Mouse (Mus musculus): ENCODE measurements around the gene Gtf2i.

Gene Gtf2i

DNA sequence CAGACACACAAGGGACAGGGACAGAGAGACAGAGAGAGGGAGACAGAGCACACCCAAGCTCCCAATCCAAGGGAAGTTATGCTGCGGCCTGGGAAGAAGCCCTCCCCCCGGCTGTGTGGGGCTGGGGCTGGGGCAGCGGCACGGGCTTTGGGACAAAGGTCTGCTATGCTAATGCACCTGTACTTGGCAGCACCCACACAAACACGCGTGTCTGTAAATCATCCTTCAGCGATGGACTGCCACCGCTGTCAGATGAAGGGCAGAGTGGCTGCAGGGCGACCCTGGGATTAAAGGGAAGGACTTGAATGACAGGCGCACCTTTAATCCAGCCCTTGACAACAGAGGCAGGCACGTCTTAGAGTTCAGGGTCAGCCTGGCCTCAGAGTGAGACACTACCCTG lies 43.1 kb downstream of the Gtf2i start:
- CTCF ChIA-PET = interaction anchor here in 1 of 4 experiments (0.9 kb wide), 1 partner anchor 43 kb away, joined by 3 read pairs; no protein-coding TSS in a partner anchor
- POLR2A ChIA-PET = interaction anchor here in 3 of 4 experiments (0.6 to 1.6 kb wide), 6 partner anchors 9 to 96 kb away, joined by 3 to 5 read pairs (median 3); partner anchors contain the start of gene Gtf2i (in 1 of the 3)

DNA sequence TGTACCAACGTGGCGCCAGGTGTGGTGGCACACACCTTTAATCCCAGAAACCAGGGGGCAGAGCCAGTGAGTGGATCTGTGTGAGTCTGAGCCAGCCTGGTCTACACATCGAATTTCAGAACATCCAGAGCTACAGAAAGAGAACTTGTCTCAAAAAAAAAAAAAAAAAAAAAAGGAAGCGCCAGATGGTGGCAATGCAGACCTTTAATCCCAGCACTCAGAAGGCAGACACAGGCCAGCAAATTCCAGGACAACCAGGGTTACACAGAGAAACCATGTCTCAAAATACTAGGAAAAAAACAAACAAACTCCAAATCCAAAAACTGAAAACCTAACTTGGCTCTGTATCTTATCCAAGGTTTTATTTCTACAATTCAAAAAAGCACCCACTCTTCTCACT lies 44.0 kb downstream of the Gtf2i start:
- ChIA-PET POLR2A (interaction anchor here in 3 of 4 experiments (0.6 to 1.6 kb wide), 5 partner anchors 10 to 1551 kb away, joined by 3 to 5 read pairs (median 3); no protein-coding TSS in a partner anchor), CTCF (interaction anchor here in 3 of 4 experiments (0.6 to 0.9 kb wide), 3 partner anchors 43 to 157 kb away, joined by 3 to 8 read pairs (median 7); no protein-coding TSS in a partner anchor)

DNA sequence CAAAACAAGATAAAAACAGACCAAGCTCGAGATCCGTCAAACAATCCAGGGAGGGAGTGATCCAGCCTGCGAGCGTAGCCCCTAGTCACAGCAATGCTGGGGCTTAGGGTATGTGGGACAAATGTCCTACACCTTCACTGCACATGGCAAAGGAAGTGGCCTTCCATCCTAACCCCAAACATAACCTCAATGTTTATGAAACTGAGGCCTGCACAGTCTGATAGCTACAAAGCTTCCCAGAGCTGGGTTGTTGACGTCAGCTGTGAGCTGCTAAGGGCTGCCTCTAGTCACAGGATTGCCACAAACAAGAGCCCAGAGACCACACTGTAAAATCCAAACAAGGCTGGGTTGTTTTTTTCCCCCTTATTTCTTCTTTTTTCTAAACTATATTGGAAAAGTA lies 44.8 kb downstream of the Gtf2i start:
- ChIA-PET CTCF (interaction anchor here in 1 of 4 experiments (0.8 kb wide), 1 partner anchor 528 kb away, joined by 3 read pairs; no protein-coding TSS in a partner anchor), POLR2A (interaction anchor here in 1 of 4 experiments (1.1 kb wide), 1 partner anchor 18 kb away, joined by 3 read pairs; no protein-coding TSS in a partner anchor)

DNA sequence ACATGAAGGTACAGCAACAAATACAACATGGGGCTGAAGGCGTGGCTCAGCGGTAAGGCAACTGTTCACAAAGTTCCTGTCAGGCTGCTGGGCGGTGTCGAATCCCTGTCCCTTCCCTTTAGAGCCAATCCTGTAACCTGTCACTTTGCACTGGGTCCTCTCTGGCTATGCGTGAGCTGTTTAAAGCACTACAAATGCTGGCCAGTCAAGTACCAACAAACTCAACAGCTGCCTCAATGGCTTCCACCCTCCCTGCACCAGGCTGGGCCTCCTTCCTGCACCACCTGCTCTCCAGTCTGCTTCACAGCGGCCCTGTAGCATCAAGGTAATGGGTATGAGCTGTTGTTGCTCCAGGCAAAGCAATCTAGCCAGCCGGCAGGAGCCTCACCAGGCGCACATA lies 45.8 kb downstream of the Gtf2i start:
- CTCF ChIA-PET = interaction anchor here in 2 of 4 experiments (0.6 to 0.9 kb wide), 2 partner anchors 9 to 11 kb away, joined by 3 read pairs; no protein-coding TSS in a partner anchor
- POLR2A ChIA-PET = interaction anchor here in 3 of 4 experiments (0.8 to 1.2 kb wide), 6 partner anchors 9 to 299 kb away, joined by 3 to 5 read pairs (median 3); no protein-coding TSS in a partner anchor

DNA sequence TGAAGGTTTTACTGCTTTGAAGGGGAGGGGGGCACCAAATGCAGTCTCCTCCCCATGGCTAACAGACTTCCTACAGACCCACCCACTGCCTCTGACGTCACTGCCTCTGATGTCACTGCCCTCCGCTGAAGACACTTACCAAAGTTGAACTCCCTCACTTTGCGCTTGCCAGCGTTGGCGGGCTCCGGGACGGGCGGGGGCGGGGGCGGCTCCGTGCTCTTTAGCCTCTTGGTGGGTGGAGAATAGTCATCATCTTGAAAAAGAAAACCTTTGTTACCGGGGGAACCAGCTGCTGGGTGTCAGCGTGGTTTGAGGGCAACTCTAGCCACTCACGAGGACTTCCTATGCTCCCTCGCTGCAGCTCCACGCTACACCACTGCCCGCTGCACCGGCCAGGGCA lies 48.2 kb downstream of the Gtf2i start:
- POLR2A ChIA-PET = interaction anchor here in 2 of 4 experiments (0.6 to 1.8 kb wide), 7 partner anchors 9 to 146 kb away, joined by 3 to 6 read pairs (median 4); no protein-coding TSS in a partner anchor
- CTCF ChIA-PET = interaction anchor here (0.6 to 0.7 kb wide), 4 partner anchors 22 to 228 kb away, joined by 3 to 17 read pairs (median 8); no protein-coding TSS in a partner anchor

DNA sequence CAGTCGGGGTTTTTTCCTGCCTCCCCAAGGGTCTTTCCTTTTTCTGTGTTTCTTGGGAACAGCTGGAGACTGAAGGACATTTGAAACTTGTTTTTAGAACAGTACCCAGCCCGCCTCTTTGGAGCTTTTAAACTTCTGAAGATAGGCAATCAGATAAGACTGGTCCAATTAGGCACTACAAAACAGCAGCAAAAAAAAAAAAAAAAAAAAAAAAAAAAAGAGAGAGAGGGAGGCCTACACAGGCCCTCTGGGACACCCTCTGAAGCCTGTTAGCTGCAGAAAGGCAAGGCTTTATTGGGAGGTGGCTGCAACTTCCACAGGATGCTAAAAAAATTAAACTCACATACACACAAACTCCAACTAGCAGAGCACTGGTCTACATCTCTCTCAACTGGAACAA lies 48.7 kb downstream of the Gtf2i start:
- ChIA-PET POLR2A (interaction anchor here in 3 of 4 experiments (0.6 to 1.8 kb wide), 5 partner anchors 9 to 441 kb away, joined by 3 to 6 read pairs (median 4); no protein-coding TSS in a partner anchor), CTCF (interaction anchor here in 2 of 4 experiments (0.6 to 0.7 kb wide), 2 partner anchors 21 to 73 kb away, joined by 3 to 13 read pairs; no protein-coding TSS in a partner anchor)

DNA sequence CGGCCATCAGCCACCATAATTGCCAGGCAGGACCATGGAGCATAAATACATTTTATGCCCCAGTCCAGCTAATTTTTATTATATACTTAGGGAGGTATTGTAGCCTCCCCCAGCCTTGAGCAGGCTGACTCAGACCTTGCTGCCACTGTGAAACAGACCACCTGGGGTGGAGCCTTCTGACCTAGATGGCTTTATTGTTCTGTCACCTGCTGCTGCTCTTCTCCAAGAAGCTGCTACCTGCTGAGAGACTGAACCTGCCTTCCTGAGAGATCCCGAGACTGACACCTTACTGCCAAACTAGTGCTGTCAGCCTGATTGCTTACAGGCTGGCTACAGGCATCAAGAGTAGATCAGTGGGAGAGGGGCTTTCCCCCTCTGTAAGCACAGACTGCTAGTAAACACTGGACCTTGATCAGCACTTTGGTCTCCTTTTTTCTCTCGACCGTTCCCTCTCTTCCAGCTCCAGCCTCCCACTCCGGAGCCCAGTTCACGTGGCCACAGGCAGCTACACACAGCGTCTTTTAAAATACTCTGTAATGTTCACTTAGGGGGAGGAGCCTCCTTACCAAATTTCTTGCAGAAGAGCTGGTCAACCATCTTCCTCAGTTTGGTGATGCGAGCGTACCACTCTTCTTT lies 54.4 kb downstream of the Gtf2i start:
- ChIA-PET POLR2A (interaction anchor here in 1 of 4 experiments (0.6 to 1.6 kb wide), 4 partner anchors 38 to 1037 kb away, joined by 3 to 6 read pairs (median 4); no protein-coding TSS in a partner anchor), CTCF (interaction anchor here in 2 of 4 experiments (0.5 to 0.6 kb wide), 2 partner anchors 34 to 72 kb away, joined by 4 to 5 read pairs; no protein-coding TSS in a partner anchor)

DNA sequence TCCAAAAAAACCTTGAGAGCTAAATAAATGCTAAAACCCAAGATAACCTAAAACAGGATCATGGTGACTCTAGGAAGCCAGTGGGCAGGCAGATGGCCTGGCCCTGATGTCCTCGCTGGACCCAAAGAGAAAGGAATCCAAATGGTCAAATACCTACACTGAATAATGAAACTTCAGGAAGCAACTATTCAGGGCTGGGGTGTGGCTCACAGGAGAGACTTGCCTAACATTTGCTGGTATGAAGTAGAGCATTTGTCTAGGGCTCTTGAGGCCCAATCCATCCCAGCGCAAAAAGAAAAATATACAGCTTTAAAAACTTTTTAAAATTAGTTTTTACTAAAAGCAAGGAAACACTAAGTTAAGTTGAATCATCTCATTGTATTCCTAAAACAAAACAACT lies 55.6 kb downstream of the Gtf2i start:
- ChIA-PET CTCF (no interaction called here), POLR2A (interaction anchor here in 2 of 4 experiments (0.6 to 1.9 kb wide), 8 partner anchors 9 to 142 kb away, joined by 3 to 8 read pairs (median 4); no protein-coding TSS in a partner anchor)

DNA sequence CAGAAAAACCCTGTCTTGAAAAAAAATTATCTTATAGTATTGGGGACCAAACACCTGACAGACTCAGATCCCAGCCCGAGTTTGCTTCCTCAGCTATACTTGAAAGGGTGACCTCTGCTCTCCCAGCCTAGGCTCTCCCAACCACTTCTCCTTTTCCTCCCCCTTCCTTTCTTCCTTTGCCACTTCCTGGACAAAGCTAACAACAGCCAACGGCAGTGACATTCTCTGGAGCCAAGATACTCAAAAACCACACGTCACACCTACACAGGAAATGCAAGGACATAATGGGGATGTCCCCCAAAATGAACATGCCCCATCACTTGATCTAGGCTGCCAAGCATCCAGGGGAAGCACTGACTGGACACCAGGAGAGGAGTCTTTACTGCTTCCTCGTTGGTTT lies 56.2 kb downstream of the Gtf2i start:
- CTCF ChIA-PET = interaction anchor here in 3 of 4 experiments (0.7 to 1.2 kb wide), 4 partner anchors 10 to 116 kb away, joined by 3 read pairs; no protein-coding TSS in a partner anchor
- POLR2A ChIA-PET = interaction anchor here (0.6 to 1.9 kb wide), 11 partner anchors 9 to 515 kb away, joined by 3 to 8 read pairs (median 3); no protein-coding TSS in a partner anchor

DNA sequence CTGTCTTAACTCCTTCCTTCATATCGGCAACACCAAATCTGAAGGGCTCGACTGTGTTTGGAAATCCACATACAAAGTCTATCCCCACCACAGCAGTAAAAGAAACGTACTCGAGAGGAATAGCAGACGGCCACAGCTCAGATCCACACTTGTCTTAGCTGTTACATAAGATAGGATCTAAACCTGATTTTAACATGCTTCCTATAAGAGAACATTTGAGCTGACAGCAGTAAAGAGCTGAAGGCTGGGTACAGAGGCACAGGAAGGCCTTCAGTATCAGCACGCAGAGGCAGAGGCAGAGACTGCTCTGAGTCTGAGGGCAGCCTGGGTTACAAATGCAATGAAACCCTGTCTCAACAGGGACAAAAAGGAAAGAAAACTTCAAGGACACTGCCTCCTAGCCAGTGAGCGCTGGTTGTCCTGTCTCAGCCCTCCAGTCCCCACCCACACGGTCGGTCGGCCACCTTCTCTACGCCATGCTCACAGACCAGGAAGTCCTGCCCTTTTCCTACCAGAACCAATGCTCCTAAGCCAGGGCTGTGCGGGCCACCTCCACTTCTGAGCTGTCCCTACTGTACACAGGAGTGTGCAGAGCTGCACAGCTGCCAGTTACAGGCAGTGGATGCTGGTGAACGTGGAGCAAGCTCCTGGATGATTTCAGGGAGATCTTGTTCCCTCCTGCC lies 57.1 kb downstream of the Gtf2i start:
- ChIA-PET CTCF (interaction anchor here (0.6 to 1.2 kb wide), 7 partner anchors 10 to 116 kb away, joined by 3 to 10 read pairs (median 3); no protein-coding TSS in a partner anchor), POLR2A (interaction anchor here in 3 of 4 experiments (0.7 to 1.9 kb wide), 10 partner anchors 11 to 56 kb away, joined by 3 to 10 read pairs (median 4); partner anchors contain the start of gene Gtf2i (in 1 of the 3))

DNA sequence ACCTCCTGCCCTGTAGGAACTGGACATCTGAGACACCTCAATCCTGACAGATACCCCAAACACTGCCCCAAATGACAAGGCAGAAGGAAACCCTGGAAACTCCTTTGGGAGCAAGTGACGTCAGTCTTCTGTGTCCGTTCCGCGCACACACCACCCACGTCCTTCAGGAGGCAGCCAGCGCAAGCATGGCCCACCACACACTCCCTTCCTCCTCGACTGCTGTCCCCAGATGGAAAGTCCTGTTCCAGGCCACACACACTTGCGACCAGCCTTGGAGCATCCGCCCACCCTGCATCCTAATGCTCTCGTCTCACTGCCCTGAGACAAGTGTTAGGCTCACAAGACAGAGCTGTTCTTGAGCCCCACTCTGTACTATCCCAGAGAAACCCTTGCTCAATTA lies 59.3 kb downstream of the Gtf2i start:
- POLR2A ChIA-PET = interaction anchor here in 2 of 4 experiments (0.6 to 0.8 kb wide), 2 partner anchors 15 to 77 kb away, joined by 3 read pairs; no protein-coding TSS in a partner anchor
- CTCF ChIA-PET = interaction anchor here in 2 of 4 experiments (0.6 to 2.2 kb wide), 2 partner anchors 11 to 80 kb away, joined by 6 to 7 read pairs; no protein-coding TSS in a partner anchor

DNA sequence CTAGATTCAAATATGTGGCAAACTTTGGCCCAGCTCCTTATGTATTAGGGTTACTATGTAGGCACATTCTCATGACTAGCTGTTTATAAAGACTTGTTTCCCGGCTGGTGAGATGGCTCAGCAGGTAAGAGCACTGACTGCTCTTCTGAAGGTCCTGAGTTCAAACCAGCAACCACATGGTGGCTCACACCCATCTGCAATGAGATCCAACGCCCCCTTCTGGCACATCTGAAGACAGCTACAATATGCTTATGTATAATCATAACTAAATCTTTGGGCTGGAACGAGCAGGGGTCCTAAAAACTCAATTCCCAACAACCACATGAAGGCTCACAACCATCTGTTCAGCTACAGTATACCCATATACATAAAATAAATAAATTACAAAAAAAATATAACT lies 60.8 kb downstream of the Gtf2i start:
- CTCF ChIA-PET = interaction anchor here (0.6 to 2.2 kb wide), 16 partner anchors 10 to 439 kb away, joined by 3 to 7 read pairs (median 4); no protein-coding TSS in a partner anchor

DNA sequence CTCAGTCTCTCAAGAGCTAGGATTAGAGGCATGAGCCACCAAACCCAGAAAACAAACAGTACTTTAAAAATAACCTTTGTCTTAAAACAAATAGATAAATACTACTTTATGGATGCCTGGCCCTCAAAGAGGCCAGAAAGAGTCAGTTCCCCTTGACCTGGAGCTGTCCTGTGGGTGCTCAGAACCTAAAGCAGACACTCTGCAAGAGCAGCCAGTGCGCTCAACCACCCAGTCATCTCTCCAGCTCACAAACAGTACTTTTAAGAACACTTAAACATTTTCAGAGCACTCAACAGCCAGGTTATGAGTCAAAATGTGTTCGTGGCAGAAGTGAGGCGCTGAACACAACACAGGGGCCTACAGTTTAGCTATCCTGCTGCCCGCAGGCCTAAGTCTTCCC lies 63.5 kb downstream of the Gtf2i start:
- POLR2A ChIA-PET = interaction anchor here in 2 of 4 experiments (1.0 to 1.5 kb wide), 2 partner anchors 13 to 31 kb away, joined by 3 to 6 read pairs; no protein-coding TSS in a partner anchor
- CTCF ChIA-PET = no interaction called here

More for the DNA sequence above, 60.8 kb downstream of the Gtf2i start:
- POLR2A ChIA-PET = interaction anchor here in 2 of 4 experiments (0.5 to 1.7 kb wide), 9 partner anchors 8 to 362 kb away, joined by 3 to 4 read pairs (median 3); partner anchors contain the start of gene Rcc1l (in 2 of the 2)

DNA sequence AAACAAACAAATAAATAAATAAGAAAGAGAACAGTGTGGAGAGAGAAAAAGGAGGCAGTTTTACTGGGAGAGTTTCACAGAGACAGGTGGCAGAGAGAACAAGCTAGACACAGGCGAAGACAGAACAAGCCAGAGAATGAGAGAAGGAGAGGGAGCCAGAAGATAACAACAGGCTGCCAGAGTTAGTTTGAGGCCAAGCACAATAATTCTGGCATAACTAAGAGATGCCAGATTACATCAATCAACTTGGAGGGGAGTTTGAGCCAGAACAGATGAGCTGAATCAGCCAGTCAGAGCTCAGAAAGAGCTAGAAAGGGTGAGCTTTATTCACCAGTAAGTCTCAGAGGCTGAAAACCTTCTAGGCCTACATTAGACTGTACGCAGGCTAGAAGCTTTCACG lies 64.0 kb downstream of the Gtf2i start:
- ChIA-PET POLR2A (interaction anchor here in 3 of 4 experiments (0.6 to 1.5 kb wide), 4 partner anchors 12 to 75 kb away, joined by 3 to 6 read pairs (median 4); no protein-coding TSS in a partner anchor), CTCF (interaction anchor here in 2 of 4 experiments (0.7 to 1.3 kb wide), 2 partner anchors 77 to 390 kb away, joined by 3 to 10 read pairs; no protein-coding TSS in a partner anchor)

DNA sequence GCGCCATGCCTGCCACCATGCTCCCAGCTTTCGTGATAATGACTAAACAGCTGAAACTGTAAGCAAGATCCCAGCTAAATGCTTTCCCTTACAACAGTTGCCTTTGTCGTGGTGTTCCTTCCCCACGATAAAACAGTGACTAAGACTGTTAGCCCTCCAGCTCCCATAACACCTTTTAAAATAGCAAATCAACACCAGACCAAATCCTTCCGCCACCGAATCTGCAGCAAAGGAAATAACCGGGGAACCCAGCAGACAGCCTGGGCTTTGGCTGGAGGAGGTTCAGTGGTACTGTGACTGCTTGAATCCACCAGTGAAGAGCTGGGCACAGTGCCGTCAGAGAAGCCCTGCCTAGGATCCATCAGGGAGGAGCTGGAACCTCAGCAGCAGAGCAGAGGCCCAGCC lies 65.3 kb downstream of the Gtf2i start:
- ChIA-PET CTCF (interaction anchor here in 3 of 4 experiments (0.5 to 1.7 kb wide), 3 partner anchors 61 to 76 kb away, joined by 3 to 4 read pairs (median 3); no protein-coding TSS in a partner anchor), POLR2A (interaction anchor here in 2 of 4 experiments (1.0 to 2.3 kb wide), 8 partner anchors 10 to 73 kb away, joined by 3 to 11 read pairs (median 4); no protein-coding TSS in a partner anchor)

DNA sequence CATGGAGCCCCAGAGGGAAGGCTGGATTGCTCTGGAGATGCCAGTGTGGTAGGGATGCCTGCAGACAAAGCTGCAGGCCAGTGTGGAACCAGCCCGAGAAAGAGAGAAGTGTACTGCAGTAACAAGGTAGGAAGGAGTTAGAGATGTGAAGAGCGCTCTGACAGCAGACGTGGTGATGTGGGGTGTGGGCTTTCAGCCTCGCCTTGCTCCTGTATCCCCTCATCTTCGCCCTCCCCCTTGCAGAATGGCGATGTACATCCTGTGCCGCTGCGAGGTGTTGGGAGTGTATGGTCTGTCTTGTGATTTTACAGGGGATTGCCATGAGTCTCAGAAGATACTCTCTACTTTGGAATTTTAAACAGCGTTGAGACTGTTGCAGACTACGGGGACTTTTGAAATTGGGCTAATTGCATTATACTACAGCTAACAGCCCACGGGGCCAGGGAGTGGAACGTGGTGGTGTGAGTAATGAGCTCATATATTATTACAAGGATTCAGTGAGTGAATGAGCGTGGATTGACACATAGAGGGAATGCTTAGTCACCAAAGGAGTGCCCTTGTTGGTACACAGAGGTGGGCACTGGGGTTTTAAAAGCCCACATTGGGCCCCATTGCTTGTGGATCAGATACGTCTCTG lies 65.8 kb downstream of the Gtf2i start:
- CTCF ChIA-PET = interaction anchor here in 2 of 4 experiments (0.6 to 1.7 kb wide), 2 partner anchors 60 to 76 kb away, joined by 3 read pairs; no protein-coding TSS in a partner anchor

DNA sequence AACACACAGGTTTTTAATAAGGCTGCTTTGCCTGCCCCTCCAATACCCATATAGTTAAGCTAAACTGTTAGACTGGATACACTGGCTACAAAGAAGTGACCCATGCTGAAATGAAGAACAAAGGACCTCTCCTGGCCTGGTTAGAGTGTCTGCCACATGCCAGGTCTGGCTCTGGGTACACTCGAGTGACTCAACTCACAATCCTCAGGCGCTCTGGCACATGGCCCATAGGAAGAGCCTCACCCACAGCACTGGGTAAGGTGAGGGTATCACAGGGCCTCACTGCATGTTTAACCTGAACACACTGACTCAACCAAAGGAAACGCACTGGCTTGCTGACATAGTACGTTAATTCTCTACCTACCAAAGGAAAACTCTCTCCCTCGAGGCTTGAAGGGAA lies 68.4 kb downstream of the Gtf2i start:
- POLR2A ChIA-PET = interaction anchor here in 1 of 4 experiments (0.6 to 1.7 kb wide), 3 partner anchors 11 to 42 kb away, joined by 3 to 8 read pairs (median 4); no protein-coding TSS in a partner anchor
- CTCF ChIA-PET = no interaction called here

More for the DNA sequence above, 65.8 kb downstream of the Gtf2i start:
- POLR2A ChIA-PET = interaction anchor here in 2 of 4 experiments (0.6 to 2.3 kb wide), 7 partner anchors 11 to 66 kb away, joined by 3 to 11 read pairs (median 4); partner anchors contain the start of gene Gtf2i (in 1 of the 2)

Measured in embryonic stem cell, embryonic (primary cell).